Mouse (Mus musculus) lung, postnatal 0 days (tissue): ENCODE measurements around the gene F12. TPM values are rescaled to one million over a fixed set of nuclear protein-coding genes. Genes with fewer than 3 reads are reported as not detected.
A peak's percentile ranks its signal among the peaks of the same experiment; 100 is the strongest.

ENCODE experiments used
- ATAC-seq: fragments of 200-750 bp; cut with Nextera tagmentation; 2 replicates; pipeline ENCODE4 v1.8.0; 2017; ENCODE audit warnings: moderate library complexity
- DNase-seq: peaks from one replicate; pipeline ENCODE4 v3.0.0-alpha.2; 2016; ENCODE audit warnings: low spot score
- H3K27ac ChIP-seq: fragments of 300-500 bp; sonication (generic); 2 replicates; pipeline ENCODE4 v1.5.1; 2014; ENCODE audit warnings: antibody characterized with exemption, mild to moderate bottlenecking, low read length, mixed read lengths
- H3K27me3 ChIP-seq: fragments of 300-500 bp; sonication (generic); replicated peaks from 2 replicates; pipeline ENCODE4 v1.6.1; 2014; ENCODE audit warnings: low read length, mixed read lengths; ENCODE audit not compliant: insufficient read depth
- H3K36me3 ChIP-seq: fragments of 300-500 bp; sonication (generic); 2 replicates; pipeline ENCODE4 v1.6.1; 2014; ENCODE audit warnings: low read length, mixed read lengths; ENCODE audit not compliant: insufficient read depth
- H3K4me1 ChIP-seq: fragments of 300-500 bp; sonication (generic); 2 replicates; pipeline ENCODE4 v1.6.1; 2014; ENCODE audit warnings: antibody characterized with exemption, low read depth, low read length, mixed read lengths; ENCODE audit not compliant: insufficient read depth
- H3K4me2 ChIP-seq: fragments of 300-500 bp; sonication (generic); replicated peaks from 2 replicates; pipeline ENCODE4 v1.6.1; 2014; ENCODE audit warnings: low read depth, mild to moderate bottlenecking, low read length, moderate library complexity, mixed read lengths
- H3K4me3 ChIP-seq: fragments of 300-500 bp; sonication (generic); 2 replicates; pipeline ENCODE4 v1.5.1; 2014; ENCODE audit warnings: low read depth, low read length
- H3K9ac ChIP-seq: fragments of 300-500 bp; sonication (generic); replicated peaks from 2 replicates; pipeline ENCODE4 v1.6.1; 2014; ENCODE audit warnings: low read depth, mild to moderate bottlenecking
- H3K9me3 ChIP-seq: fragments of 300-500 bp; sonication (generic); 2 replicates; pipeline ENCODE4 v1.6.1; 2016; ENCODE audit warnings: low read length, mixed read lengths
- CTCF ChIP-seq: IDR thresholded peaks from 2 replicates; pipeline ENCODE4 v1.5.1; 2016; ENCODE audit warnings: antibody characterized with exemption, mild to moderate bottlenecking
- EP300 ChIP-seq: IDR thresholded peaks from 2 replicates; pipeline ENCODE4 v1.6.1; 2016; ENCODE audit warnings: antibody characterized with exemption, mild to moderate bottlenecking, control low read depth
- WGBS: fragments of 180-500 bp; shearing (Covaris S2); extraction: QIAGEN DNeasy Blood & Tissue Kit; methylation state at CpG from one replicate; pipeline ENCODE4 v1.1.7; 2014; 5-methylcytosine and 5-hydroxymethylcytosine counted together
- polyA plus RNA-seq: library from polyadenylated mRNA; unstranded; fragments of >200 nt; fragmentation: Nextera tagmentation; extraction: Ambion mirVana; gene quantifications from 2 replicates; pipeline ENCODE4 v1.2.1, GENCODE M21; 2015

Gene F12
- polyA plus RNA-seq, 1 experiment from 2014 or later: not detected

- Histone ChIP-seq H3K9me3 (no peaks in the 10 kb centered on the region), H3K36me3 (no peaks in the 10 kb centered on the region), H3K4me3 (no peak overlapping the region), H3K4me1 (0 out of 2 replicates have a peak, but pooled peaks cover 2% of the 10 kb centered on the region), H3K27me3 (no peaks in the 10 kb centered on the region), H3K9ac (no peak overlapping the region), H3K27ac (no peak overlapping the region), H3K4me2 (no peak overlapping the region)
- ATAC-seq (peak; percentile 88), DNase-seq (peak; percentile 93)
- 12% methylated on average over 11 of the region's 11 CpGs for WGBS
- TF ChIP-seq CTCF: peak; percentile 94
- TF ChIP-seq EP300: no peak
Measured at GRCm38 (mm10) chr13:55404853-55405782, 21.5 kb downstream of the F12 start.

GRCm38 (mm10) chr13:55403935-55404852 is 22.4 kb downstream of the F12 start:
- 64% methylated on average over 15 of the region's 15 CpGs for WGBS
- 0 out of 2 replicates have a peak, but pooled peaks cover 2% of the 10 kb centered on the region for H3K4me1 ChIP-seq
- H3K27me3 ChIP-seq: no peaks in the 10 kb centered on the region
- TF ChIP-seq EP300 (no peak), CTCF (no peak)
- no peak overlapping the region for H3K9ac ChIP-seq
- no peak overlapping the region for H3K4me2 ChIP-seq
- H3K9me3 ChIP-seq: no peaks in the 10 kb centered on the region
- no peak for DNase-seq
- ATAC-seq: no peak
- H3K27ac ChIP-seq: no peak overlapping the region
- H3K4me3 ChIP-seq: no peak overlapping the region
- H3K36me3 ChIP-seq: no peaks in the 10 kb centered on the region

- DNase-seq: no peak
- 70% methylated on average over 7 of the region's 7 CpGs for WGBS
- Histone ChIP-seq H3K4me3 (no peak overlapping the region), H3K27me3 (no peaks in the 10 kb centered on the region), H3K4me2 (no peak overlapping the region), H3K4me1 (0 out of 2 replicates have a peak, but pooled peaks cover 2% of the 10 kb centered on the region), H3K36me3 (no peaks in the 10 kb centered on the region), H3K9me3 (no peaks in the 10 kb centered on the region), H3K9ac (no peak overlapping the region), H3K27ac (no peak overlapping the region)
- TF ChIP-seq CTCF (no peak), EP300 (no peak)
- ATAC-seq: no peak
Measured at GRCm38 (mm10) chr13:55403266-55403665, 23.3 kb downstream of the F12 start.

- Histone ChIP-seq H3K9me3 (no peaks in the 10 kb centered on the region), H3K9ac (no peak overlapping the region), H3K4me3 (no peak overlapping the region), H3K36me3 (no peaks in the 10 kb centered on the region), H3K4me2 (no peak overlapping the region), H3K4me1 (no peaks in the 10 kb centered on the region), H3K27me3 (no peaks in the 10 kb centered on the region), H3K27ac (no peak overlapping the region)
- peak; percentile 30 for DNase-seq
- 35% methylated on average over 1 of the region's 1 CpGs for WGBS
- ATAC-seq: no peak; the same call in 1 of the 2 replicates
- no peak for TF ChIP-seq CTCF
- TF ChIP-seq EP300: no peak
Measured at GRCm38 (mm10) chr13:55400039-55400346, 26.6 kb downstream of the F12 start.

- H3K4me1 ChIP-seq: no peaks in the 10 kb centered on the region
- DNase-seq (no peak), ATAC-seq (no peak; the same call in 1 of the 2 replicates)
- WGBS: 38% methylated on average over 5 of the region's 5 CpGs
- H3K27me3 ChIP-seq: no peaks in the 10 kb centered on the region
- no peaks in the 10 kb centered on the region for H3K9me3 ChIP-seq
- H3K36me3 ChIP-seq: no peaks in the 10 kb centered on the region
- H3K27ac ChIP-seq: no peak overlapping the region
- H3K4me2 ChIP-seq: no peak overlapping the region
- no peak overlapping the region for H3K9ac ChIP-seq
- H3K4me3 ChIP-seq: no peak overlapping the region
- TF ChIP-seq CTCF (no peak), EP300 (no peak)
Measured at GRCm38 (mm10) chr13:55399300-55400038, 27.1 kb downstream of the F12 start.
